Mouse (Mus musculus) embryo, embryonic 11 days (tissue): ENCODE data around the gene E130114P18Rik.
A peak's percentile ranks its signal among the peaks of the same experiment; 100 is the strongest.

ENCODE experiments used
- DNase-seq: peaks from one replicate; pipeline ENCODE4 v3.0.0-alpha.2; 2015

The E130114P18Rik gene

GRCm38 (mm10) chr4:97751030-97751482, 26.8 kb downstream of the E130114P18Rik start:
- peak; percentile 97 for DNase-seq

GRCm38 (mm10) chr4:97750401-97750800, 27.5 kb downstream of the E130114P18Rik start:
- no peak for DNase-seq

- no peak for DNase-seq
Measured at GRCm38 (mm10) chr4:97746106-97746900, 31.6 kb downstream of the E130114P18Rik start.

GRCm38 (mm10) chr4:97745296-97746105, 32.4 kb downstream of the E130114P18Rik start:
- DNase-seq: peak; percentile 93

GRCm38 (mm10) chr4:97743932-97744331, 33.9 kb downstream of the E130114P18Rik start:
- DNase-seq: no peak

GRCm38 (mm10) chr4:97733392-97733791, 44.5 kb downstream of the E130114P18Rik start:
- no peak for DNase-seq

GRCm38 (mm10) chr4:97730416-97730815, 47.5 kb downstream of the E130114P18Rik start:
- DNase-seq: no peak

GRCm38 (mm10) chr4:97729999-97730398, 47.9 kb downstream of the E130114P18Rik start:
- no peak for DNase-seq

- no peak for DNase-seq
Measured at GRCm38 (mm10) chr4:97728520-97728919, 49.4 kb downstream of the E130114P18Rik start.

GRCm38 (mm10) chr4:97723374-97723773, 54.5 kb downstream of the E130114P18Rik start:
- no peak for DNase-seq

GRCm38 (mm10) chr4:97722666-97723065, 55.2 kb downstream of the E130114P18Rik start:
- DNase-seq: peak; percentile 14

- no peak for DNase-seq
Measured at GRCm38 (mm10) chr4:97714616-97715015, 63.3 kb downstream of the E130114P18Rik start.

- no peak for DNase-seq
Measured at GRCm38 (mm10) chr4:97714101-97714615, 63.7 kb downstream of the E130114P18Rik start.

GRCm38 (mm10) chr4:97712547-97712946, 65.3 kb downstream of the E130114P18Rik start:
- DNase-seq: peak; percentile 54

GRCm38 (mm10) chr4:97710048-97710765, 67.7 kb downstream of the E130114P18Rik start:
- DNase-seq: peak; percentile 7

GRCm38 (mm10) chr4:97707373-97708152, 70.3 kb downstream of the E130114P18Rik start:
- DNase-seq: peak; percentile 38

GRCm38 (mm10) chr4:97696684-97697615, 80.9 kb downstream of the E130114P18Rik start:
- no peak for DNase-seq

GRCm38 (mm10) chr4:97695414-97696040, 82.4 kb downstream of the E130114P18Rik start:
- DNase-seq: no peak

GRCm38 (mm10) chr4:97693931-97694330, 83.9 kb downstream of the E130114P18Rik start:
- DNase-seq: no peak

- no peak for DNase-seq
Measured at GRCm38 (mm10) chr4:97693054-97693453, 84.8 kb downstream of the E130114P18Rik start.
